Mouse (Mus musculus): ENCODE data around the gene Shld2.

GRCm38 (mm10) chr14:34316346-34316745 is 6.1 kb upstream of the Shld2 start:
- TF ChIP-seq CTCF (IDR thresholded peaks at IDR 0.05; ENCODE audit: low read depth) (no peak), EP300 (IDR thresholded peaks at IDR 0.05; ENCODE audit: low read depth) (no peak)

Measured in liver, postnatal 0 days (tissue).